Mouse (Mus musculus): ENCODE data around the gene Scamp3. TPM values are rescaled to one million over a fixed set of nuclear protein-coding genes. Genes with fewer than 3 reads are reported as not detected.
A peak's percentile ranks its signal among the peaks of the same experiment; 100 is the strongest.

The Scamp3 gene
- total and polyA plus RNA-seq, 3 experiments, result 4.5 to 72.7 (median 12.5) TPM

GRCm38 (mm10) chr3:89195979-89196877 is 19.0 kb downstream of the Scamp3 start (continued):
- peak; percentile 30; the same call in 1 of the 2 replicates for TF ChIP-seq POLR2AphosphoS2 (IDR thresholded peaks at IDR 0.05; ENCODE audit: low read depth, low read length)
- TF ChIP-seq USF1 (IDR thresholded peaks at IDR 0.05; ENCODE audit: low read depth, low read length), result no peak
- no peak; the same call in none of the 2 replicates for TF ChIP-seq MXI1 (IDR thresholded peaks at IDR 0.05; ENCODE audit: low read depth, low read length)
- peak; percentile 76 for TF ChIP-seq RAD21 (IDR thresholded peaks at IDR 0.05; ENCODE audit: low read depth, low read length)
- TF ChIP-seq KAT2A (IDR thresholded peaks at IDR 0.05; ENCODE audit: insufficient replicate concordance, low read length), result no peak
- TF ChIP-seq RCOR1 (conservative IDR thresholded peaks at IDR 0.05; ENCODE audit: low read depth, low read length), result no peak
- TF ChIP-seq PAX5 (IDR thresholded peaks at IDR 0.05; ENCODE audit: low read length), result no peak
- TF ChIP-seq MYC (IDR thresholded peaks at IDR 0.05; ENCODE audit: low read depth, low read length), result no peak
- no peak for TF ChIP-seq JUN (IDR thresholded peaks at IDR 0.05; ENCODE audit: insufficient read depth, low read depth, low read length)
- TF ChIP-seq TBP (conservative IDR thresholded peaks at IDR 0.05; ENCODE audit: low read depth, low read length), result 0 out of 2 replicates have a peak, but pooled peaks have one; percentile 60
- TF ChIP-seq SIN3A (IDR thresholded peaks at IDR 0.05; ENCODE audit: low read length), result peak; percentile 31; the same call in 1 of the 2 replicates
- TF ChIP-seq CTCF (conservative IDR thresholded peaks at IDR 0.05 in 1 of 2, IDR thresholded peaks at IDR 0.05 in 1 of 2; ENCODE audit: low read depth in 2 of 2, low read length in 2 of 2), result peak in 1 of 2 experiments; percentile 87; a peak in 2 of 4 replicates
- no peak for TF ChIP-seq ZC3H11A (IDR thresholded peaks at IDR 0.05; ENCODE audit: low read depth, low read length)

GRCm38 (mm10) chr3:89199839-89200238 is 22.6 kb downstream of the Scamp3 start:
- Histone ChIP-seq H3K27me3 (replicated peaks) (no peaks in the 10 kb centered on the region), H3K4me1 (ENCODE audit: control insufficient read depth in 1 of 2, insufficient read depth in 2 of 2) (peaks cover 3 to 20% of the 10 kb centered on the region in 2 experiments), H3K79me2 (replicated peaks; ENCODE audit: control insufficient read depth, extremely low read depth, insufficient read depth, poor library complexity, severe bottlenecking) (peaks cover 5% of the 10 kb centered on the region; the same call in 1 of the 2 replicates), H3K36me3 (replicated peaks in 1 of 2; ENCODE audit: control insufficient read depth in 1 of 2, insufficient read depth in 1 of 2, low read length in 1 of 2) (peaks cover 9 to 11% of the 10 kb centered on the region in 2 experiments), H3K27ac (ENCODE audit: insufficient read depth, low read depth) (no peak overlapping the region), H3K4me2 (ENCODE audit: insufficient read depth, low read depth, poor library complexity, severe bottlenecking) (no peak overlapping the region), H3K9ac (ENCODE audit: insufficient read depth, low read depth) (no peak overlapping the region), H3K4me3 (replicated peaks in 1 of 3; ENCODE audit: low read depth in 2 of 3, low read length in 2 of 3, poor library complexity in 1 of 3) (no peak overlapping the region), H3K9me3 (replicated peaks; ENCODE audit: low read length) (no peaks in the 10 kb centered on the region)
- in situ Hi-C loops (cut with MboI; ENCODE audit: low pct_ligation_motif_present, low pct_unique_long_range_greater_than_20kb, low sequenced_read_pairs), result no loop called here
- dilution Hi-C loops (cut with MboI; ENCODE audit: extremely low pct_ligation_motif_present, extremely low pct_unique_long_range_greater_than_20kb, low sequenced_read_pairs), result no loop called here
- TF ChIP-seq CHD1 (IDR thresholded peaks at IDR 0.05; ENCODE audit: low read depth, low read length) (no peak), IRF4 (IDR thresholded peaks at IDR 0.05; ENCODE audit: low read depth, low read length) (no peak), MAZ (IDR thresholded peaks at IDR 0.05; ENCODE audit: low read depth, low read length) (no peak), NRF1 (IDR thresholded peaks at IDR 0.05; ENCODE audit: low read depth, low read length) (no peak)
- no peak for DNase-seq (ENCODE audit: extremely low read depth)
